Mouse (Mus musculus) C2C12 (cell line): ENCODE measurements around the gene Atp5b. TPM values are rescaled to one million over a fixed set of nuclear protein-coding genes. Genes with fewer than 3 reads are reported as not detected.
"Not testable (repeated sequence)": the region's sequence is repeated elsewhere in the genome, so short reads cannot be mapped to it uniquely, and the experiment has no call there.

ENCODE experiments used
- H3K27me3 ChIP-seq: one replicate; pipeline ENCODE4 v1.6.1; 2011; ENCODE audit not compliant: control insufficient read depth, insufficient read depth, insufficient read length
- H3K36me3 ChIP-seq: one replicate; pipeline ENCODE4 v1.6.1; 2011; ENCODE audit not compliant: control insufficient read depth, insufficient read depth
- H3K4me3 ChIP-seq: one replicate; pipeline ENCODE4 v1.5.1; 2011; ENCODE audit warnings: mild to moderate bottlenecking, control low read depth; ENCODE audit not compliant: poor library complexity, insufficient read depth, severe bottlenecking
- H3K79me2 ChIP-seq: one replicate; pipeline ENCODE4 v1.6.1; 2011; ENCODE audit not compliant: control insufficient read depth, insufficient read depth
- H3K79me3 ChIP-seq: one replicate; pipeline ENCODE4 v1.6.1; 2011; ENCODE audit warnings: low read depth, control low read depth
- H3ac ChIP-seq: one replicate; pipeline ENCODE3; 2011; ENCODE audit warnings: low read depth; ENCODE audit not compliant: control insufficient read depth, insufficient read length
- CEBPB ChIP-seq: IDR thresholded peaks from one replicate; pipeline ENCODE4 v1.6.1; 2011; ENCODE audit warnings: low read depth, mild to moderate bottlenecking, control low read depth, moderate library complexity
- CTCF ChIP-seq: IDR thresholded peaks from one replicate; pipeline ENCODE4 v1.5.1; 2011; ENCODE audit not compliant: control insufficient read depth, insufficient read depth, insufficient read length
- FOSL1 ChIP-seq: IDR thresholded peaks from one replicate; pipeline ENCODE4 v1.8.0; 2011; ENCODE audit warnings: mild to moderate bottlenecking, low read length; ENCODE audit not compliant: poor library complexity, insufficient read depth, severe bottlenecking
- MAX ChIP-seq: IDR thresholded peaks from one replicate; pipeline ENCODE4 v1.6.1; 2011; ENCODE audit warnings: mild to moderate bottlenecking, control low read depth
- MYOD1 ChIP-seq: IDR thresholded peaks from one replicate; pipeline ENCODE4 v1.6.1; 2011; ENCODE audit warnings: low read depth; ENCODE audit not compliant: control insufficient read depth, insufficient read length
- MYOG ChIP-seq: IDR thresholded peaks from one replicate; pipeline ENCODE4 v1.6.1; 2011; ENCODE audit not compliant: control insufficient read depth, insufficient read length; ENCODE audit errors: extremely low read depth
- USF1 ChIP-seq: IDR thresholded peaks from one replicate; pipeline ENCODE4 v1.6.1; 2011; ENCODE audit warnings: low read depth, mild to moderate bottlenecking, control low read depth, moderate library complexity
- polyA plus RNA-seq: library from polyadenylated mRNA; unstranded; fragments of >200 nt; fragmentation: generic; extraction: Trizol; gene quantifications from one replicate; pipeline ENCODE4 v1.2.1, GENCODE M21; 2012; ENCODE audit warnings: missing spikeins

The Atp5b gene
- polyA plus RNA-seq, 1 experiment: 3,917 TPM

DNA sequence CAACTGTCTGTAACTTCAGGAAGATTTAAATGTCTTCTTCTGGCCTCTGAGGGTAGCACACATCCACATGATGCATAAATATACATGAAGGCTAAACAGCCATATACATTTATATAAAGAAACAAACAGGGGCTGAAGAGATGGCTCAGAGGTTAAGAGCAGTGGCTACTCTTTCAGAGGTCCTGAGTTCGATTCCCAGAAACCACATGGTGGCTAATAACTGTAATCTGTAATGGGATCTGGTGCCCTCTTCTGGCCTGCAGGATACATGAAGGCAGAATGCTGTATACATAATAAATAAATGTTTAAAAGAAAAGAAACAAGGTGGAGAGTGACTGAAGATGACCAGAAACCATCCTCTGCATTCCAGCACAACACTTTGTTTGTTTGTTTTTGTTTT is 2.6 kb upstream of the Atp5b start:
- Histone ChIP-seq H3K79me3 (peaks cover 25% of the 10 kb centered on the region), H3K79me2 (peaks cover 26% of the 10 kb centered on the region), H3K4me3 (no peak overlapping the region), H3K36me3 (peaks cover 42% of the 10 kb centered on the region), H3K27me3 (no peaks in the 10 kb centered on the region), H3ac (no peak overlapping the region)
- TF ChIP-seq CTCF: no peak
- no peak for TF ChIP-seq USF1
- no peak for TF ChIP-seq MAX
- no peak for TF ChIP-seq FOSL1
- TF ChIP-seq MYOD1: no peak
- TF ChIP-seq CEBPB: no peak
- TF ChIP-seq MYOG: no peak

- TF ChIP-seq MYOG (no peak), FOSL1 (no peak), CTCF (no peak)
- peak overlapping the region; percentile 74 for H3ac ChIP-seq
- peak overlapping the region; percentile 46 for H3K4me3 ChIP-seq
- H3K36me3 ChIP-seq: peaks cover 46% of the 10 kb centered on the region
- H3K27me3 ChIP-seq: no peaks in the 10 kb centered on the region
- H3K79me2 ChIP-seq: peaks cover 40% of the 10 kb centered on the region
- H3K79me3 ChIP-seq: peaks cover 38% of the 10 kb centered on the region
Observed at GRCm38 (mm10) chr10:128081807-128082476, 1.1 kb upstream of the Atp5b start.

DNA sequence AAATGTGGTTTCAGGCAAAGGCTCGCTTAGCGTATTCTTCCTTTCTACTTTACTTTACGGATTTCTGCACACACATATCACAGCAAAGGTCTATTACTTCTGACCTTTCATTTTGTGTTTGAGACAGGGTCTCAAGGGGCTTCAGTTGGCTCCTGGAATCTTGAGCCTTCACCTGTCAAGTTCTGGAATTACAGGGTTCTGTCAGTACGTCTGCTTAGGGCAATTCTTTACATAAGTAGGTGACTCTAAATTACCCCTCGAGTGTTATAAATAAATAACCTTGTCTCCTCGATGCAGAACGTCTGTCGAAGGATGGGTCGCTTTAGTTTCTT is 630 bp upstream of the Atp5b start:
- Histone ChIP-seq H3ac (peak overlapping the region; percentile 74), H3K36me3 (peaks cover 46% of the 10 kb centered on the region), H3K27me3 (no peaks in the 10 kb centered on the region), H3K79me2 (peaks cover 45% of the 10 kb centered on the region), H3K4me3 (peak overlapping the region; percentile 46), H3K79me3 (peaks cover 38% of the 10 kb centered on the region)
- TF ChIP-seq FOSL1 (no peak), CTCF (no peak), MYOD1 (no peak), MYOG (no peak), USF1 (no peak), MAX (no peak), CEBPB (no peak)

DNA sequence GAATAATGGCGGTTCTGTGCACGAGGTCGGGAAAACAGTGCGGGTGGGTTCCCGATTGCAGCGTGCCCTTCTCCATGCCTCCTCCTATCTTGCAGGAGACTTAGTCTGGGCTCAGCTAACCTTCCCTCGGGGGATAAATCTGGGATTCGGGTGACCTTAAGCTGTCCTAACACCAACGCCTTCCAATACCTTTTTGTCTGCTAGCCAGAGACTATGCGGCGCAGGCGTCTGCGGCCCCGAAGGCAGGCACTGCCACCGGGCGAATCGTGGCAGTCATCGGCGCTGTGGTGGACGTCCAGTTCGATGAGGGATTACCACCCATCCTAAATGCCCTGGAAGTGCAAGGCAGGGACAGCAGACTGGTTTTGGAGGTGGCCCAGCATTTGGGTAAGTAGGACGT is 615 bp downstream of the Atp5b start:
- H3K27me3 ChIP-seq: no peaks in the 10 kb centered on the region
- H3K79me2 ChIP-seq: peaks cover 57% of the 10 kb centered on the region
- peaks cover 43% of the 10 kb centered on the region for H3K79me3 ChIP-seq
- H3ac ChIP-seq: peak overlapping the region; percentile 98
- H3K36me3 ChIP-seq: peaks cover 51% of the 10 kb centered on the region
- H3K4me3 ChIP-seq: peak overlapping the region; percentile 96
- TF ChIP-seq FOSL1 (no peak), MAX (peak; percentile 1), USF1 (no peak)

- peaks cover 57% of the 10 kb centered on the region for H3K79me2 ChIP-seq
- H3ac ChIP-seq: peak overlapping the region; percentile 98
- H3K79me3 ChIP-seq: peaks cover 43% of the 10 kb centered on the region
- H3K36me3 ChIP-seq: peaks cover 56% of the 10 kb centered on the region
- H3K27me3 ChIP-seq: no peaks in the 10 kb centered on the region
- H3K4me3 ChIP-seq: peak overlapping the region; percentile 96
- TF ChIP-seq CEBPB (no peak), USF1 (no peak), MYOG (no peak), FOSL1 (no peak), MYOD1 (no peak), CTCF (no peak), MAX (no peak)
Observed at GRCm38 (mm10) chr10:128084160-128084559, 1.1 kb downstream of the Atp5b start.

DNA sequence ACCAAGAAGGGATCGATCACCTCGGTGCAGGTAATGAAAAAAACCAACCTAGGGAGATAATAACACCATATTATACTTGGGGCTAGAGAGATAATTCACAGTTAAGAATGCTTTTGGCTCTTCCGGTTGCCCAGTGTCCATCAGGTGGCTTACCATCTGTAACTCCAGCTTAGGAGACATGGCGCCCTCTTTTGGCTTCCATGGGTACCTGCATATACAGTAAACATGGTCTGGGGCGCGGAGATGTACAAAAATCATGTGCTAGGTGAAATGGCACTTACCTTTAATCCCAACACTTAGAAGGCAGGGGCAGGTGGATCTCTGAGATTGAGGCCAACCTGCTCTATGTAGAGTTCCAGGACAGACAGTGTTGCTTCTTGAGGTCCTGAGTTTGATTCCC is 3.3 kb downstream of the Atp5b start:
- Histone ChIP-seq H3K36me3 (peaks cover 72% of the 10 kb centered on the region), H3K27me3 (no peaks in the 10 kb centered on the region)
- TF ChIP-seq CTCF (peak; percentile 16), MAX (no peak), USF1 (no peak)

DNA sequence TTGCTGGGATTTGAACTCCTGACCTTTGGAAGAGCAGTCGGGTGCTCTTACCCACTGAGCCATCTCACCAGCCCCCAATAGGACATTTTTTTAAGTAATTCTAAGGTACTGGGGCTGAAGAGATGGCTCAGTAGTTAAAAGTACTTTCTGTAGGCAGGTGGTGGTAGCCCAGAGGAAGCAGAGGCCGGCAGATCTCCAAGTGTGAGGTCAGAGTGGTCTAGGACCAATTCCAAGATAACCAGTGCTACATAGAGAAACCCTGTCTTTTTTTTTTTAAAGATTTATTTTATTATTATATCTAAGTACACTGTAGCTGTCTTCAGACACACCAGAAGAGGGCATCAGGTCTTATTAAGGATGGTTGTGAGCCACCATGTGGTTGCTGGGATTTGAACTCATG is 4.1 kb downstream of the Atp5b start:
- H3K36me3 ChIP-seq: peaks cover 72% of the 10 kb centered on the region
- H3ac ChIP-seq, H3K27me3 ChIP-seq, H3K4me3 ChIP-seq: not testable (repeated sequence)
- peaks cover 57% of the 10 kb centered on the region for H3K79me2 ChIP-seq
- H3K79me3 ChIP-seq: peaks cover 43% of the 10 kb centered on the region

More for the DNA sequence above, 3.3 kb downstream of the Atp5b start:
- H3K4me3 ChIP-seq: no peak overlapping the region
- H3K79me2 ChIP-seq: peaks cover 57% of the 10 kb centered on the region
- no peak overlapping the region for H3ac ChIP-seq
- peaks cover 43% of the 10 kb centered on the region for H3K79me3 ChIP-seq
